Mouse (Mus musculus): ENCODE results near the gene Pctp.
A peak's percentile ranks its signal among the peaks of the same experiment; 100 is the strongest.

Gene Pctp

GRCm38 (mm10) chr11:90002231-90002986, at the start of gene Pctp:
Gene Pctp (minus strand): TSS chr11:90002894.
- DNase-seq = peak; percentile 74 to 77

GRCm38 (mm10) chr11:90050016-90050415, 47.3 kb upstream of the Pctp start:
- no peak for DNase-seq

DNA sequence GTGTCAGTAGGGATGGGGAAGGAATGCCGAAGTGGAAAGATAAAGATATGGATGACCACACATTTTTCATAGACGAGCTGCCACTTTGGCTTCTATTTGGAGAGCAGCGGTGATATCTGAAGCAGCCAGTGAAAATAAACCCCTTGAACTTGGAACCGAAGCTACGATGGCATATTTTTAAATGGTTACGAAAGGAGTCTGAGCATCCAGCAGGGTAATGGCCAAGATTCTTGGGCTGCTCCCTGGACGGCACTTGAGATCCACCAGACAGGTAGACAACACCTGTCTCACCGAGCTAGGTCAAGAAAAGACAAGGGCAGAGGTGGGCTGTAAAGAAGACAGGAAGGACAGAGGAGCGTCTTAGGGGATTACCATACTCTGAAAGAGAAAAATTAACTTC, 44.6 kb upstream of the Pctp start:
- no peak for DNase-seq

GRCm38 (mm10) chr11:90046211-90046610, 43.5 kb upstream of the Pctp start:
- DNase-seq = no peak

GRCm38 (mm10) chr11:90044459-90044858, 41.8 kb upstream of the Pctp start:
- DNase-seq = no peak

DNA sequence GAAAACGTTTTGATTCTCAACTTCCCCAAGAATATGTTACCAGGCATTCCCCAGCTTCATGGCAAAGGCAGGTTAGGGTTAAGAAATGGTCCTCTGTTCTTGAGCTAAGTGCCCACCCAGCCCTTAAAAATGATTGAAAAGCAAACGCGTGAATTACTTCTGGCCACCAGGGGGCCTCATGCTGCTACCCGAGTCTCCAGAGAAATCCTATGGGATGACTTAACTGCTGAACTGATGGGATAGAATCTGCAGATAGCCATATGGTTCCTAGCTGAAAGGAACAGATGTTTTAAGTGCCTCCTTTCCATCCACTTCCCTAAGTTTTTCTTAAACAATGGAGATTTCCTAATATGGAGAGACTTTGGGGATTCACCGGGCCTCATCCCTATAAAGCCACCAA, 35.3 kb upstream of the Pctp start:
- DNase-seq = peak in 1 of 2 experiments; percentile 12

DNA sequence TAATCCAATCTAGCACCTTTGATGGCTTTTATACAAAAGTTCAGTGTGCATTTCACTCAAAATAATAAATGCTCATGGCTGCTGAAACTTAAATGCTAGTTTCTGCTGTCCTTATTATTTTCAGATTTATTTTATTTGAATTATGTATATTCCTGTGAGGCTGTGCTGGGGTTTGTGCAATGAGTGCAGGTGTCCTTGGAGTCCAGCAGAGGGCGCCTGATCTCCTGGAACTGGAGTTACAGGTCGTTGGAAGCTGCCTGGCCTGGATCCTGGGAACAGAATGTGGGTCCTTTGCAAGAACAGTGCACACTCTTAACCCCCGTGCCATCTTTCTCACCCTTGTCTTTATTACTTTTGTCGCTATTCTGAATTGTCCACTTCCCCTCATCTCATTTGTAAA, 33.7 kb upstream of the Pctp start:
- no peak for DNase-seq

DNA sequence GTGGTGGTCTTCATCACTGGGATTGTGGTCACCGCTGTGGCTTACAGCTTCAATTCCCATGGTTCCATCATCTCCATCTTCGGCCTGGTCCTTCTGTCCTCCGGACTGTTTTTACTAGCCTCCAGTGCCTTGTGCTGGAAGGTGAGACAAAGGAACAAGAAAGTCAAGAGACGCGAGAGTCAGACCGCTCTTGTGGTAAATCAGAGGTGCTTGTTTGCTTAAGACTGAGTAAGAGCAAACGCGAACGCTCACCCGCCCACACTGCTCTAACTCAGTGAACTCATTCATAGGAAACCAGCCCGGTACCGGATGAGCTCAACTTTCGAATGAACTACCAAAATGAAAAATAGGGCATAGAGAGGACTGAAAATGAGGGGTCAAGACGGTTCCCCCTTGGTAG, 32.8 kb upstream of the Pctp start:
- DNase-seq = no peak

GRCm38 (mm10) chr11:90034646-90035045, 32.0 kb upstream of the Pctp start:
- DNase-seq = no peak

GRCm38 (mm10) chr11:90033442-90033841, 30.7 kb upstream of the Pctp start:
- DNase-seq = no peak

GRCm38 (mm10) chr11:90032807-90033206, 30.1 kb upstream of the Pctp start:
- DNase-seq = no peak

DNA sequence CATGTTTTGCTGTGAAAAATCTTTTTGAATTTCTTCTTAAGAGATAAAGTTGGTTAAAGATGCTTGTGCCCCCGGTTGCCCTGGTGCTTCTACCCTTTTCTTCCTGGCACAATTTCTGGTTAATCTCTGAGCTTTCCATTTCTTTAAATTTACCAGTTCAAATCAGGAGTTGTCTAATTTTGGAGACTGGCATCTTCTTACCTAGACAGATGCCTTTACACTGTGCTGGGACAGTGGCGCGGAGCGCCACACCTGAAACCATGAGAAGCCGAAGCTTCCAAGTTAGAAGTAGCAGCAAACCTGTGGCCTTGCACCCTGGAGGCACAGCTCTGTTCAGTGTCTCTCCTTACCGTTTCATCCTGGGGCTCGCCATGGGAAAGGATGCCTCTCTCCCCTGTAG, 28.4 kb upstream of the Pctp start:
- no peak for DNase-seq

GRCm38 (mm10) chr11:90030557-90030956, 27.9 kb upstream of the Pctp start:
- DNase-seq = peak in 1 of 2 experiments; percentile 18

DNA sequence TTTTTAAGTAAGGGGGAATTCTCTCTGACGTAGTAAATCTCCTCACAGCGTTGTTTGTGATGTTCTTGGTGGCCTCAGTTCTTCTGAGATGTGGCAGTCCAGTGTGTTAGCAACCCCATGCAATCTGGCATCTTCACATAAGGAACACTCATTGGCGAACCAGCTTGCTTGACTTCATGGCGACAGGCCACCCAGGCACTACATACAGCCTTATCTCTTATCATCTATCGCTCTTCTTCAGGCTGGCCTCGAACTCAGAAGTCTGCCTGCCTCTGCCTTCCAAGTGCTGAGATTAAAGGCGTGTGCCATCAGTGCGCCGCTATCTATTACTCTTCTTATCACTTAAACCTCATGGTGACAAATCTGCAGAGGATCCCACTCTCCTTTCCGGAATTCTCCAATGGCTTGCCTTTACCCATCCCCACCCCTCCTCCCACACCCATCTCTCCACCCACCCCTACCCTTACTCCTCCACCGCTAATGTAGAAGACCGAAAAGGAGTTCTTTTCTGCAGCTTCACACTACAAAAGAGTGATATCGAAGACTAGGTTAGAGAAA, 27.2 kb upstream of the Pctp start, which contains the start of gene Tmem100:
Tmem100 (plus strand) TSS at position 508 of the 558 bp plus-strand sequence.
- DNase-seq = no peak

DNA sequence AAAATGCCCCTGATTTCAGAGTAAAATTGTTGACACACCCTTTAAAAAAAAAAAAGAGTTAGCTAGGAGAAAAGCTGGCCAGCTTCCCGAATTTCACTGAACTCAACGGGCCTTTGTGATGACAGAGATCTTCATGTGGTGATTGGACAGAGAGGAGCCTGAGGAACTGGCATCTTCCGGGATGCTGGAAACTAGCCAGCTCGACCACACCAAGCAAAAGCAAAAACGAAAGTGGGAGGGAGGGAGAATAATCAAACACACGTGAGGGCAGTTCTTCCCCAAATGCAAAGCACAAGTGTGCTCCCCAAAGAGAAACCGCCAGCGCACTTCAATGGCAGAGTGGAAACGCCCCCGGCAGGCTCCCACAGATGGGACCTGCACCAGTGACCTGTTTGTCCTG, 26.7 kb upstream of the Pctp start:
- DNase-seq = peak in 1 of 2 experiments; percentile 28

DNA sequence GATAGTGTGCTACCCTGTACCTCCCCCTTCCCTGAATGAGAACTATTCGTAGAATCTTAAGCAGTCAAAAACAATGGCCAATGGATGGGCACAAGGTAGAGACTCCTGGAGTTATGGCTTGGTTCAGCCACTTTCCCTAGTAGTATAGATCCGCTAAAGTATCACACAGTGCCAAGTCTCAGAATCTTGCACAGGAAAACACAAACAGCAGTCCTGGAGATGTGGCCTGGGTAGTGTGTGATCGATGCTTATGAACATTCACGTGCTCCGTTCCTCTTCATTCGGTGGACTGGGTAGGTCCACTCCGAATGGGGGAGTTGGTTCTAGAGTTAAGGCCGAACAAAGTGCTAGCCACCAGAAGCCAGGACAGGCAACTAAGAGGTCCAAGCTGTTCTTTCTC, 26.1 kb upstream of the Pctp start:
- DNase-seq = no peak

DNA sequence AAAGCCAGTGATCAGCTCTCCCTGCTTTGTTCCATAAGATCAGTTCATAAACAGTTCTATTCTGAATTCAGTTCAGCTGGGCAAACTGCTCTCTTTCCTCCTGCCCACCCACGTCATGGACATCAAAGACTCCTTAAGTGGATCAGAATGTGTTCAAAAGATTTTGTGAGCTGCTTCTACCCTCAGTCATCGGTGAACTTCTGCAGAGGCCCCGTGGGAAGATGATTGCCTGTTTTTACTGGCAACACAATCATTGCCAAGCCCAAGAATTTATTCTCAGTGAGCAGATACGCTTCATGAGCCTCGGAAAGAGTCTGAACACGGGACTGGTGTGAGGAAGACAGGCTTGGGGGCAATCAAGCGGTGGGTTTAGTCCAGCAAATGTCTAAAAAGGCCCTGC, 24.5 kb upstream of the Pctp start:
- DNase-seq = no peak

DNA sequence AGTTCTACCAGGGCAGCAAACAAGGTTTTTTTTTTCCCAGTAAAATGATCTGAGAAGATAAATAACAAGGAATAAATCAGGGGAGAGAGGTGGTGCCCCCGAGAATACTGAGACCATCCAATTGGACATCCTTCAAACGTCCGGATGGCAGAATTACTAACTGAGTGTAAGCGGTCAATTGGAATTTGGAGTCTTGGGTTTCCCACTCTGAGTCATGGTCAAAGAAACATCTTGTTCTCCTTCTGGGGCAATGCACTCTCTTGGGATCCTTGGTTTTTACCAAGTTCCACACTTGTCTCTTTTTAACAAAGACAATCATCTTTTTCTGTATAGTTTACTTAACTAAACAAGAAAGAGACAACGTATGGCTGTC, 24.1 kb upstream of the Pctp start:
- no peak for DNase-seq

- no peak for DNase-seq
Observed at GRCm38 (mm10) chr11:90025891-90026801, 23.5 kb upstream of the Pctp start.

GRCm38 (mm10) chr11:90019161-90019560, 16.5 kb upstream of the Pctp start:
- DNase-seq = peak in 1 of 2 experiments; percentile 24

GRCm38 (mm10) chr11:90015281-90015680, 12.6 kb upstream of the Pctp start:
- DNase-seq = no peak

DNA sequence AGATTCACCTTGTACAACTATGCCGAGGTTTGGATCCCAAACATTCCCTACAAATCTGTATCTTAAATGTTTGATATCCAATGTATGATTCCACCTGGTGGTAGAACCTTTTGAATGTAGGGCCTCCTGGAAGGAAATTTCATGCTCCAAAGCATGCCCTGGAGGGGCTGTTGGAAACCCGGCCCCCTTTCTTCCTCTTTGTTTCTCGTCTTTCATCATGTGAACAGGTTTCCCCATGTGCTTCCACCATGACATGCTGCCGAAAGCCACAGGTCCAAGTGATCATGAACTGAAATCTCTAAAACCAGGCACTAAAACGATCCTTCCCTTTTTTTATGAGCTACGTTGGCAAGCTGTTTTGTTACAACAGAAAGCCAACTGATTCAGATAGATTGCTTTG, 11.0 kb upstream of the Pctp start:
- DNase-seq = no peak

DNA sequence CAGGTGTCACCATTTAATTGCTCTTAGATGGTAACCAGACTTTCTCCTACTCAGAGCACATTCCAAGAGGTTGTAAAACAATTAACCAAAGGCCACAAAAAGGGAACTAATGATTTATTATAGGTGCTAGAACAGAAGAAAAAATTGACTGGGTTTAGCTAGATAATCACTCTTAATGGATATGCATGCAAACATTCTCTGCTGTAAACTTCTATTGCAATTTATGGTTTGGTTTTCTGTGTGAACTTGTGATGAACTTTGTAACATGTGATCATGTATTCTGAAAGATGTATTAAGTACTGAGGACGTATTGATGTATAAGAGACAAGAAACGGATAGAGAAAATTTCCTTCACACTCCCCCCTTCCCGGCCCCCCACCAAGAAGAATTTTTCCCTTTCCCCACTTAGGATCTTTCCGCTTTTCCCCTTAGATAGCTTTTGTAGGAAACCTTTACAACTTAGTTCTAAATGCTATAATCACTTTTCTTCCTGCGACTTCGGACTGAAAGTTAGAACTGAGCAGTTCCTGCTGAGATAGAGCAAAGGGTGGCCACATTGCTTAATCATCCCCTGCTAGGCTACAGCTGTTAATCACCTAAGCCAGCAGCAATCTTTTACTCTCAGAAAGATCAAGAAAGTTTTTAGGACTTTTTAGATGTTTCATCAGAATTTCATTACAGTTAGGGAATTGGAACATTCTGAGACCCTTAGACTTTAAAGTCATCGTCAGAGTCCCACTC, 5.3 kb upstream of the Pctp start:
- no peak for DNase-seq
